Mouse (Mus musculus) erythroblast, embryonic 14.5 days (primary cell): ENCODE measurements around the gene Fam111a.

Experiments
- GATA1 ChIP-seq: IDR thresholded peaks from 2 replicates; pipeline ENCODE4 v1.6.1; 2012; ENCODE audit warnings: low read length, inconsistent platforms, mixed read lengths
- TAL1 ChIP-seq: IDR thresholded peaks from 3 replicates; pipeline ENCODE4 v1.6.1; 2012; ENCODE audit warnings: low read length, inconsistent platforms, mixed read lengths

DNA sequence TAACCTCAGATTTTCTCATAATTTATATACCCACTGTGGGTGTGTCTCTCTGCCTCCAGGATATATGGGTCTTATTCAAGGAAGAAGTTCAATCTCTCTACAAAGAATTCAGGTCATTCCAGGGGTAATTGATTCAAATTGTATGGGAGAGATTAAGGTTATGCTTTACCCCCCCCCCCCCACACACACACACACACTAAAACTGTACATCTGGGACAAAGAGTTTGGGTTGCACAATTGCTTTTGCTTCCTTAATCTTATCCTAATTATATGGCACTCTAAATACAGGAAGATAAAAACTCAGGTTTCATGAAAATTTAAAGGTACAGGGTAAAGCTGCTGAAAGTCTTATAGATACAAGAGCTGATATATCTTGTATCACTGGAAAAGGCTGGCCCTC is 8.4 kb upstream of the Fam111a start:
- TF ChIP-seq TAL1 (no peak), GATA1 (no peak)
